Mouse (Mus musculus) kidney, adult 18-20 months (tissue): ENCODE measurements around the gene Ccar1.
"Not testable (repeated sequence)": the region's sequence is repeated elsewhere in the genome, so short reads cannot be mapped to it uniquely, and the experiment has no call there.

Experiments
- DNase-seq: peaks from one replicate; pipeline ENCODE4 v3.0.0; 2021

Gene Ccar1

DNA sequence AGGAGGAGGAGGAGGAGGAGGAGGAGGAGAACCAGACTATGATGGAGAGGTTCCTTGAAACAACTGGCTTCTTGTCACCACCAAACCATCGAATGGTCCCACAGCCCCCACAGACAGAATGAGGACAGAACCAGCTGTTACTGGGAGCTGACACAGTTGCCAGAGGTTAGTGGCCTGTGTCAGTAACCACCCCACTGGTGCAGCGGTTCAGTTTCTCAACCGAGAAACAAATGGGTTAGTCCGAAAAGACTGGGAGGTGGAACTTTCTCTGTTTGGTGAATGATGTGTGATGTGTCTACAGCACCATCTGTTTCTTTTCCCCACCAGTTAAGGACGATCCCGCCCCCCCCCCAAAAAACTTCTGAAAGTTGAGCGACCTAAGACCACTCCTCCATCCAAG, 67.2 kb downstream of the Ccar1 start:
- no peak for DNase-seq

DNA sequence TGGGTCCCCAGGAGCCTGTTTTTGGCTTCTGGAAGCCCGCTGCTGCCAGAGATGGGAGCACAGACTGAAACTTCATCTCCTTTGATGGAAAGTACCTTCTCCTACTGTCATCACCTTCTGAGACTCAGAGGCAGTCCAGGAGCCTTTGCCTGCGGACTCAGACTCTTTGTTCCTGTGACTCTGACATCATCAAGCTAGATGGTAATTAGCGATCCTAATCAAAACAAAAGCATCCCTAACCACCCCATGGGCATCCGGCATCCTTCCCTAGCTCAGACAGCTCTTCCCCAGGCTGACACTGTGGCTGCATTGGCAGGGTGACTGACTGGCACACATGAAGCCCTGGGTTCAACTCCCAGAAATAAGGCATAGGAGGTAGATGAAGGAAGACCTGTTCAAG, 69.4 kb downstream of the Ccar1 start:
- no peak for DNase-seq

DNA sequence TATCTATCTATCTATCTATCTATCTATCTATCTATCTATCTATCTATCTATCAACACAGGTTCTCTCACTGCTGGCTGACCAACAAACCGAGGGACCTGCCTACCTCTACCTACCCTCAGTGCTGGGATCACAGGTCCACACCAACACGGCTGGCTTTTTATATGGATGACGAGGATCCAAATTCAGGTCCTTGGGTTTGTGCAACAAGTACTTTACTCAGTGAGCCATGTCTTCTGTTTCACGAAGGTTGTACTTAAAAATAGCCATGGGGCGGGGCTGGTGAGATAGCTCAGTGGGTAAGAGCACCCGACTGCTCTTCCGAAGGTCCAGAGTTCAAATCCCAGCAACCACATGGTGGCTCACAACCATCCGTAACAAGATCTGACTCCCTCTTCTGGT, 71.5 kb downstream of the Ccar1 start:
- DNase-seq = not testable (repeated sequence)

DNA sequence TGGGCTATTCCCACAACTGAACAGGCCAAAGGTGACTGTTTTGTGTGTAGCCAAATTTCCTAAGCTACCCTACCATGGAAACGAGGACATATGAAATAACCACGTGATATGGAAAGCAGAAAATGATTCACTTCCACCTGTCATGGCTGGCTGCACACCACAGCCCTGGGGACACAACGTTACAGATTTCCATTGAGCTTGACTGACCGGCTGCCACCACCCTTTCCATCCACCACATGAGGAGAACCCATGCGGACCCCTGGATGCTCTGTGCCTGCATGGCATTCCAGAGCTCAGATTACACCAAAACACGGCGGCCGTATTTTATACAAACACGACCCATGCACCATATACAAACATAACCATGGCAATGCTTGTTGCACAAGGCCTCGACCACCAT, 78.6 kb downstream of the Ccar1 start:
- DNase-seq = no peak

DNA sequence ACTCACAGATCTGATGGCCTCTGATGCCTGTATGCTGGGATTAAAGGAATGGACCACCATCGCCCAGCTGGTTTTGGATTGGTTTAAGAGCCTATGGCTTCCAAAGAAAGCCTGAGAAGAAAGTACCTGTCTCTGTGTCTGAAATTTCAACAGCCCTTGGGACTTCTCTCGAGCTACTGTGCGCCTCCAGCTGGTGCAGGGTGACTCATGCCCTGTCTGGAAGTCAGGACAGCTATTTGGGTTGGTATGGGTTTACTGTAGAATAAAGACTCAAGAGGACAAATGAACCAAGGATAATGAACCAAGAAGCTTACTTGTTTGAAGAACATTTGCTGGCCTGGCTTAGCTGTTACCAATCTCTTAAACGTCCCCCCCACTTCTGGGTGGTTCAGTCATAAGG, 88.5 kb downstream of the Ccar1 start:
- no peak for DNase-seq

DNA sequence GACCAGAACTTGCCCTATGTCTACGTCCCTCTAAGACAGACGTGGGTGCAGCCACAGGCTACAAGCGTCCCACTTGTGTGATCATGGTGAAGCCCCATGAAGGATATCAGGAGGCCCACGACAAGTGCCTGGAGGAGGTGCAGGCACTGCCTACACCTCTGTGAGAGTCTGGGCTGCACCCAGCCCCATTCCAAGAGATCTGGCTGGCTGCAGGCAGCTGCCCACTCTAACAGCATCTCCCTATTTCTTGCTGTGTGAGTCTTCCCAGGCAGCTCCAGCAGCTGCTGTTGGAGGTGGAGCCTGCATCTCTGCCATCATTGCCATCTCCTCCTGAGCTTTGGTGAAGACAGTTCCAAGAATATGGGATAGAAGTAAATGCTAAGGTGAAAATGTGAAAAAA, 89.7 kb downstream of the Ccar1 start:
- no peak for DNase-seq
